Mouse (Mus musculus) right cerebral cortex, postnatal 25 days (tissue): Measurements from ENCODE around the gene Slc9a1.

Source experiments
- DNase-seq: peaks from one replicate; pipeline ENCODE4 v3.0.0; 2022

The Slc9a1 gene

GRCm38 (mm10) chr4:133369553-133370297 is at the start of gene Slc9a1:
TSS of gene Slc9a1 (plus strand) at chr4:133369706.
- DNase-seq, result peak; percentile 92

- no peak for DNase-seq
Measured at GRCm38 (mm10) chr4:133328129-133328528, 41.4 kb upstream of the Slc9a1 start.

- DNase-seq, result no peak
Measured at GRCm38 (mm10) chr4:133330296-133330695, 39.2 kb upstream of the Slc9a1 start.

- DNase-seq, result no peak
Measured at GRCm38 (mm10) chr4:133333306-133333705, 36.2 kb upstream of the Slc9a1 start.

- no peak for DNase-seq
Measured at GRCm38 (mm10) chr4:133337833-133338520, 31.5 kb upstream of the Slc9a1 start.

- no peak for DNase-seq
Measured at GRCm38 (mm10) chr4:133338521-133339095, 30.9 kb upstream of the Slc9a1 start.

- peak; percentile 99 for DNase-seq
Measured at GRCm38 (mm10) chr4:133339148-133339749, 30.3 kb upstream of the Slc9a1 start.

- DNase-seq, result no peak
Measured at GRCm38 (mm10) chr4:133340217-133340616, 29.3 kb upstream of the Slc9a1 start.

- no peak for DNase-seq
Measured at GRCm38 (mm10) chr4:133344112-133344511, 25.4 kb upstream of the Slc9a1 start.

- no peak for DNase-seq
Measured at GRCm38 (mm10) chr4:133345702-133346101, 23.8 kb upstream of the Slc9a1 start.

GRCm38 (mm10) chr4:133346577-133346976 is 22.9 kb upstream of the Slc9a1 start:
- DNase-seq, result no peak

GRCm38 (mm10) chr4:133347624-133348023 is 21.9 kb upstream of the Slc9a1 start:
- DNase-seq, result no peak

GRCm38 (mm10) chr4:133348051-133348775 is 21.3 kb upstream of the Slc9a1 start:
- no peak for DNase-seq

- DNase-seq, result no peak
Measured at GRCm38 (mm10) chr4:133352797-133353196, 16.7 kb upstream of the Slc9a1 start.

GRCm38 (mm10) chr4:133353367-133354365 is 15.8 kb upstream of the Slc9a1 start, which contains the start of gene Wdtc1:
TSS of gene Wdtc1 (minus strand) at chr4:133353481.
- DNase-seq, result no peak

- no peak for DNase-seq
Measured at GRCm38 (mm10) chr4:133354641-133355040, 14.9 kb upstream of the Slc9a1 start.

GRCm38 (mm10) chr4:133370298-133371274 is 1.1 kb downstream of the Slc9a1 start:
- DNase-seq, result no peak

- DNase-seq, result no peak
Measured at GRCm38 (mm10) chr4:133371621-133372277, 2.2 kb downstream of the Slc9a1 start.

GRCm38 (mm10) chr4:133372278-133372665 is 2.8 kb downstream of the Slc9a1 start:
- DNase-seq, result no peak

- DNase-seq, result no peak
Measured at GRCm38 (mm10) chr4:133374011-133374410, 4.5 kb downstream of the Slc9a1 start.
